Mouse (Mus musculus): ENCODE measurements at regions not wholly inside any gene's neighbourhood (a gene's known extent, or its start where the extent isn't known, plus 50 kb on each side); places are given as distances from the start of the nearest gene placed in this dataset.
A peak's percentile ranks its signal among the peaks of the same experiment; 100 is the strongest.

DNA sequence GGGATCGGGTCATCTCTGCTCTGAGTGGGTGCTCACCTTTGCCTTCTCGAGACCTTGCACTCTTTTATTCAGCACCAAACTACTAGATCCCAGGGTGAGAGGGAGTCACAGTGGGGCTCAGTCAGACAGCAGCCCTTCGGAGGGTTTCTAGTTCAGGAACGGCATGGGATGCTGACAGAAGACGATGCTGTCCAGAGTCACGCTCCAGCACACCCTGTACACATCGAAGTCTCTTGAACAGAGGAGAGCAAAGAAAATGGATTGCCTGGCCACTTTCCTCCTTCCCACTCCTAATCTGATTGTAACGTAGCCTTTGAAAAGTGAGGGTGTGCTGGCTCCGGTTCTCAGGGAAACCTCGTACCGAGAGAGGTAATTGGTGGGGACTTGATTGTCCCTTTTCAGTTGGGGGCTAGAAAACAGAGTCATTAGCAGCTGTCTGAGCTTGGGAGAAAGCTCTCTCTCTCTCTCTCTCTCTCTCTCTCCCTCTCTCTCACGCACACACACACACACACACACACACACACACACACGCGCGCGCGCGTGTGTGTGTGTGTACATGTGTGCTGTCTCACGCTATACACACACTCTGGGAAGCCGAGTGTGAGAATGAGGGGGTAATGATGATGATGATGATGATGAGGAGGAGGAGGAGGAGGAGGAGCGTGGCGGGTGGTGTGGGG, 61.9 kb upstream of the Unc5b start:
- no peak for TF ChIP-seq CTCF (conservative IDR thresholded peaks at IDR 0.05)
- no peak overlapping the region for H3K4me3 ChIP-seq
- H3K27ac ChIP-seq = no peak overlapping the region
- DNase-seq (ENCODE audit: low spot score in 2 of 2) = no peak

DNA sequence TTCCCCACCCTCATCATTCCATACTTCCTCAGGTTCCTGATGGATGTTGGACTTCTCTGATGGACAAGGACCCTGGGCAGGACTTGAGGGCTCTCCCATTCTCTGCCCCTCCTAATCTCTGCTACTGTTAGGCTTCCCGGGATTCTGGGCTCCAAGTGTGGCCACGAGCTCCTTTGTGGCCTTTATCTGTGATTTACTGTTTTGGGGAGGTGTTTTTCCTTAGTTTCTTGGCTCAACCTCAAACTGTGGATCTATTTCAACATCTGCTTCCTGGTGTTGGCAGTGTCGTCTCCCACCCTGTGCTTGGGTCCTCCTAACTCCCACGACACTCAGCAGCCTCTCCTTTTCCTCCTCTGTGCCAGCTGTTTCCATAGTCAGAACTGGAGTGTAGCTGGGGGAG, 61.3 kb upstream of the Unc5b start:
- no peak overlapping the region for H3K27ac ChIP-seq
- H3K4me3 ChIP-seq = no peak overlapping the region
- no peak for TF ChIP-seq CTCF (conservative IDR thresholded peaks at IDR 0.05)
- no peak for DNase-seq (ENCODE audit: low spot score in 2 of 2)

DNA sequence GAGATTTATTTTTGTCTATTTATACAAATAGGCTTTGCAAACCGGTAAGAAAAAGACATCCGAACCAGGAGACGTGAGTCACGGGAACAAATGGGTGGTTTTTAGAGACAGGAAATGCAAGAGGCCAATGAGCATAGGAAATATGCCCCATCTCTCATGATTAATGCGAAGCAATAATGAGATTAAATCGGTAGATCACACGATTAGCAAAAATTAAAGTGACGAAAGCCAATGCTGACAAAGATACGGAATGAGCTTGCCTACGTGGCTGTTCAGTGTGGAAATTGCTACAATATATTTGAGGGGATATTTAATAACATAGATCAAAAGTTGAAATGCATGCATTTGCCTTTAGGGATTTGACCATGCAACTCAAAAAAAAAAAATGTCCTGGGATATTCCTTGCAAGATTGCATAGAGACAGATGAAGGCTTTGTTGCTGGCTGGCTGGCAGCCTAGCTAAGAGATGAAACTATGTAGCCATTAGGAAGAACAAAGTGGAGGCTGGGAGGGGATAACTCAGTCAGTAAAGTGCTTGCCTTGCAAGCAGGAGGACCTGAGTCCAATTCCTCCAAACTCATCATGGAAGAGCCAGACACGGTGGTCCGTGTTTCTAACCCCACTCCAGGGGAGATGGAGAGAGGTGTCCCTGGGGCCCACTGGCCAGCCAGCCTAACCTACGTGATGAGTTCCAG, 60.2 kb upstream of the Unc5b start:
- no peak for DNase-seq (ENCODE audit: low spot score in 2 of 2)
- Histone ChIP-seq H3K27ac (no peak overlapping the region), H3K4me3 (no peak overlapping the region)
- TF ChIP-seq CTCF (conservative IDR thresholded peaks at IDR 0.05) = no peak

DNA sequence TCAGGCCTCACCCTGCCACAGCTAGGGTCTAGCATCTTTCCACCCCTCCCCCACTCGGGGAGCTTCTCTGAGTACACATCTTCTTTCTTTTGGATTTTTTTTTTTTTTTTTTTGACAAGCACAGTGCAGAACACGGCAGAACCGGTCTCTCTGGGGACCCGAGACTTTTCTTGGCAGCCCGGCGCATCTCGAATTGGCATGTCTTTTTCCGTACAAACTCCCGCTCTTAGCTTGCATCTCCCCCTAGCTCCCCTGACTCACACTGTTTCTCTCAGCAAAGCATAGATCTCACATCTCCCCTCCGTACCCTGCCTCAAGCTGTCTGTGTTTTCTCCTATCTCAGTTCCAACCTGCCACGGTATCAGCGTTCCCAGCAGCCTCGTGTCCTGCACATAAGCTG, 58.4 kb upstream of the Unc5b start:
- Histone ChIP-seq H3K4me3 (no peak overlapping the region), H3K27ac (no peak overlapping the region)
- TF ChIP-seq CTCF (conservative IDR thresholded peaks at IDR 0.05) = no peak
- DNase-seq (ENCODE audit: low spot score in 2 of 2) = peak; percentile 11 to 19

DNA sequence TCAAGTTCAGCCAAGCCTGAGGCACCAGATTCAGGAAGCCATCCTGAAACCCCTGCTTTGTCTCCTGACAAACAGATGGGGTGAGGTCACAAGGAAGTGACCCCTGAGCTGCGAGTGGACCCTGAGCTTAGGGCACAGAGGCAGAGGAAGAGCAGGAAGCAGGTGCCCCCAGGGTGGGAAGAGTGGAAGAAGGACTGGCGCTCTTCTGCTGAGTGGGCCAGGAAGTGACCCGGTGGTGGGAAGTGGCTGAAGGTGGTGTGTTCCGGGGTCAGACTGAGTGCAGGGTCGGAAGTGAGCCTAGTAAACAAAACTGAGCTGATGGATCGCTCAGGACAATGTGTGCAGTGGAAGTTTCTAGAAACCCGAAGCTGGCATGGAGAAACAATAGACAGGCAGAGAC, 57.2 kb upstream of the Unc5b start:
- no peak for DNase-seq (ENCODE audit: low spot score in 2 of 2)
- H3K4me3 ChIP-seq = no peak overlapping the region
- no peak for TF ChIP-seq CTCF (conservative IDR thresholded peaks at IDR 0.05)
- no peak overlapping the region for H3K27ac ChIP-seq

DNA sequence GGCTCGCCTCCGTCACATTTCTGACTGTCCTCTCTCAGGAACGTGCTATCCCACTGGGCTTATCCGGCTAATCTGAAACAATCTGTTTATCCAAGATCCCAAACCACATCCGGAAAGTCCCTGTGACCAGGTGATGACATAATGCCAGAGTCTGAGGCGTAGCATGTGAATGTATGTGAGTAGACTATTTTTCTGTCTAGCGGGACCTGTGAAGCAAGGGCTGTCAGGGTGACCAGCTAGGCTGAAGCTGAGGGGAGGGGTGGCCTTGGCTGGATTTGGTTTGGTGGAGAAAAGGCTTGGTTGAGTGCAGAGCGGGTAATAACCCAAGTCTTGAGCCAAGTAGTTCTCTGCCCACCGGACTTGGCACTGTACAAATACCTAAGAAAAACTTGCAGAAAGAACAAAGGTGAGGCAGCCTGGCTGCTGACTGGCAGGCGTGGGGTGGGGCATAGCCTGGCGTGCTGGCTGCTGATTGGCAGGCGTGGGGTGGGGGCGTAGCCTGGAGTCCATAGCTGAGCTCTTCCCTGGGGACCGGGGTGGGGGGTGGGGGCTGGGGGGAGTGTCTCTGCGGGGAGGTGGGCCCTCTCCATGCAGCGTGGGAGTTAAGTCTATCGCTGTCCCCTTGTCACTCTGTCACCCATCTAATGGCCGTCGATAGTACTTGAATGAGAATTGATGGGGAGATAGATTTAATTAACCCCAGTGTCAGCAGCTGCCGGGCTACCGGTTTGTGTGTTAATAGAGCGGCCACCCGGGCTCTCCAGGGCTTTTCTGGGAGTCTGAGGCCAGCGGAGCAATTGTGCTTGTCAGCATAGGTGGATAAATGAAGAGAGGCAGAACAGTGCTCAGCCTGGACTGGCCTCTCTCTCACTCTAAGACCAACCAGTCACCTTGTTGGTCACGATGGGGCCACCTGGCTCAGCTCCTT, 54.2 kb upstream of the Unc5b start:
- no peak overlapping the region for H3K27ac ChIP-seq
- TF ChIP-seq CTCF (conservative IDR thresholded peaks at IDR 0.05) = no peak
- DNase-seq (ENCODE audit: low spot score in 2 of 2) = no peak
- H3K4me3 ChIP-seq = no peak overlapping the region

DNA sequence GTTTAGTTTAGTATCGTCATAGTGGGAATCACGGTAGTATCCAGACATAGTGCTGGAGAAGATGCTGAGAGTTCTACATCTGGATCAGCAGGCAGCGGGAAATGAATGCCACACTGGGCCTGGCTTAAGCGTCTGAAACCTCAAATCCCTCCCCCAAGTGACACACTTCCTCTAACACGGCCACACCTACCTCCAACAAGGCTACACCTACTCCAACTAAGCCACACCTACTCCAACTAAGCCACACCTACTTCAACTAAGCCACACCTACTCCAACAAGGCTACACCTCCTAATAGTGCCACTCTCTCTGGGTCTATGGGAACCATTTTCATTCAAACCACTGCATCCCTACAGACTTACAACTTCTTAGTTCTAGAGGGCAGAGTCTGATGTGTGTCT, 53.4 kb upstream of the Unc5b start:
- TF ChIP-seq CTCF (conservative IDR thresholded peaks at IDR 0.05) = no peak
- no peak overlapping the region for H3K27ac ChIP-seq
- DNase-seq (ENCODE audit: low spot score in 2 of 2) = no peak
- no peak overlapping the region for H3K4me3 ChIP-seq

Small RNA genes in the stretch of these regions (microRNA-seq; reads per million reads assigned to microRNA genes)
- gene Mir466j = 0 reads per million in 2 experiments
- gene Mir6408 = 0 reads per million in 2 experiments

Measured in layer of hippocampus, adult 2 months (tissue).